Mouse (Mus musculus): ENCODE measurements around the gene Nup107. TPM values are rescaled to one million over a fixed set of nuclear protein-coding genes. Genes with fewer than 3 reads are reported as not detected.

Nup107 gene
- total RNA-seq, 2 experiments from 2014 or later, result 5.8 to 6.6 TPM

GRCm38 (mm10) chr10:117797684-117798083 is 5.2 kb upstream of the Nup107 start:
- no peak for TF ChIP-seq CTCF (IDR thresholded peaks at IDR 0.05)
- no peak for DNase-seq
- intact Hi-C loops (cut with DNase I), result loop anchor here (10.0 kb wide), 1 partner anchor 317 kb away; no protein-coding TSS in a partner anchor
- H3K4me3 ChIP-seq, result no peak overlapping the region
- H3K27ac ChIP-seq, result no peak overlapping the region

DNA sequence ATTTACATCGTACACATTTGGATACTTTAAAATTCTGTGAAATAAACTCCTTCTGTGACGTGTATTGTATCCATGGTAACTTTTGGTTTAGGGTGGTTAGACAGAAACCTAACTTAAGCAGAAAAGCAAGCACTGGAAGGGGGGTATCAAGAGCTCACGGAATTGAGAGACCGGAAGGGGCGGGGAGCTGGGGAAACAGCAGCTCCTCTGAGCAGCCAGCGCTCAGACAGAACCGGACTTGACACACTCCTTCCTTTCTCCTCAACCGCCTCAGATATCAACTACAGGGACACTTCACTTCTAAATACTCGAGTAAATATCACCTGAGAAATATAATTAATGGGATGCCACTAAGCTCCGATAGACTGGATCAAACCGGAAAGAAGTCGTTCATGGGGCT is 4.6 kb upstream of the Nup107 start:
- TF ChIP-seq CTCF (IDR thresholded peaks at IDR 0.05), result no peak
- intact Hi-C loops (cut with DNase I), result loop anchor here (10.0 kb wide), 1 partner anchor 318 kb away; no protein-coding TSS in a partner anchor
- no peak overlapping the region for H3K27ac ChIP-seq

DNA sequence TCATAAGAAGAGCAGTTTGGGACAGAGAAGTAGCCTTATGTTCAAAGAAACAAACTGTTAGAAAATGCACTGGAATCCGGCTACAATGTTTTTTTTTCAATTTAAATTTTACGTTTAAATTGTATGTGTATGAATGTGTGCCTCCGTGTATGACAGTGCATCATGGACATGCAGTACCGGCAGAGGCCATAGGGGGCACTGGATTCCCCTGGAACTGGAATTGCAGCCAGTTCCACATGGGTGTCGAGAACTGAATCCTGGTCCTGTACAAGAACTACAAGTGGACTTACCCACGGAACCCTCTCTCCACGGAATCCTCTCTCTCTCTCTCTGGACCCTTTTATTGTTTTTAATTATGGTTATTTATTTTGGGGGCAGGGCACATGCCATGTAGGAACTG is 3.7 kb upstream of the Nup107 start:
- no peak overlapping the region for H3K4me3 ChIP-seq
- H3K27ac ChIP-seq, result no peak overlapping the region
- peak; percentile 54 for TF ChIP-seq CTCF (IDR thresholded peaks at IDR 0.05)
- no peak for DNase-seq
- intact Hi-C loops (cut with DNase I), result loop anchor here (10.0 kb wide), 1 partner anchor 319 kb away; no protein-coding TSS in a partner anchor

More for the DNA sequence above, 4.6 kb upstream of the Nup107 start:
- no peak for DNase-seq
- no peak overlapping the region for H3K4me3 ChIP-seq

DNA sequence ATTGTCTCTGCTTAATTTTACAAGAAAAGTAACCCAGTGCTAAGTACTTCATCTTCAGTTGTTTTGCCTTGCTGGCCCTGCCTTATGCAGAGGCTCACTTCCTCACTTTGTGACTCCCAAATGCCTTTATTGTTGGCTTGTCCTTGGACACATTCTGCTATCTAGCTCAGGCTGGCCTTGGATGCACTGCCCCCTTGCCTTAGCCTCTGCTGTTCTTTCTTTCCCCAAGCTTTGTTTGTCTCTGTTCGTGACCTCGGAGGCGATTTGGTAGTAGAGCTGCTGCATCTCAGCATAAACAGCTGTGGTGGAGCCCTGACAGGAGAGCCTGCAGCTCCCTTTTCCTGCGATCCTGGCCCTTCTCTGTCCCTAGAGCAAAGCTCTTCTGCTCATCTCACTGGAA is 2.7 kb upstream of the Nup107 start:
- TF ChIP-seq CTCF (IDR thresholded peaks at IDR 0.05), result no peak
- intact Hi-C loops (cut with DNase I), result loop anchor here (10.0 kb wide), 1 partner anchor 320 kb away; no protein-coding TSS in a partner anchor
- no peak for DNase-seq
- Histone ChIP-seq H3K27ac (no peak overlapping the region), H3K4me3 (no peak overlapping the region)

DNA sequence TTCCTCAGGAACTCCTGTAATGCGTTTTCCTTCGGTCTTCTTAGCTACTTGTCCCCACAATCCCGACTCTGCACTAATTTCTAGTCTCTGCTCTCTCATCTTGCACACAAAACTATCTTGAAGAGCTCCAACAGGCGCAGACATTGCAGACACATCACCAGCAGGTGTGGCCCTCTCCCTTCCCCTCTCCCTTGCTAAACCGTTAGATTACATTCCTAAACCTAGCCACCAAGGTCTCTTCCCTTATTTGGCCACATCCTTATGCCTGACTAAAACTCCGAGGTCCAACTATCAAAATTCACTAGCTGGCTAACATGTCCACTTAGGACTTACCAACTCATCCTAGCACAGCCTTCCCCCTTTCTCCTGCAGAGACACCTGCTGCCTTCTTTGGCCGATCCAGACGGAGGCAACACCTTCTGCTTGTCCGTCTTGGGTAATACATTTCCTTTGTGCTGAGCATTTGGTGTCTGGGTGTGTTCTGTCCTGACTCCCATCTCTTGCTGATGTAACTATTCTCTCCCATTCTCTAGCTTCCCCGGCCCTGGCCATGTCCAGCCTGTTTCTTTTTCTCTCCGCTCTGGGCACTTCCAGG is 1.0 kb upstream of the Nup107 start:
- TF ChIP-seq CTCF (IDR thresholded peaks at IDR 0.05), result no peak
- no peak for DNase-seq
- intact Hi-C loops (cut with DNase I), result loop anchor here (2.0 to 10.0 kb wide), 3 partner anchors 46 to 321 kb away; partner anchors contain the start of gene Slc35e3
- H3K4me3 ChIP-seq, result peak overlapping the region; percentile 99
- H3K27ac ChIP-seq, result peak overlapping the region; percentile 87

- no peak for DNase-seq
- no peak for TF ChIP-seq CTCF (IDR thresholded peaks at IDR 0.05)
- intact Hi-C loops (cut with DNase I), result loop anchor here (5.0 to 10.0 kb wide), 2 partner anchors 44 to 324 kb away; partner anchors contain the start of gene Slc35e3
- Histone ChIP-seq H3K4me3 (no peak overlapping the region), H3K27ac (no peak overlapping the region)
Measured at GRCm38 (mm10) chr10:117791171-117791470, 1.4 kb downstream of the Nup107 start.

GRCm38 (mm10) chr10:117790421-117791170 is 1.9 kb downstream of the Nup107 start:
- H3K4me3 ChIP-seq, result no peak overlapping the region
- DNase-seq, result no peak
- H3K27ac ChIP-seq, result no peak overlapping the region
- intact Hi-C loops (cut with DNase I), result loop anchor here (5.0 to 10.0 kb wide), 2 partner anchors 43 to 324 kb away; partner anchors contain the start of gene Slc35e3
- no peak for TF ChIP-seq CTCF (IDR thresholded peaks at IDR 0.05)

DNA sequence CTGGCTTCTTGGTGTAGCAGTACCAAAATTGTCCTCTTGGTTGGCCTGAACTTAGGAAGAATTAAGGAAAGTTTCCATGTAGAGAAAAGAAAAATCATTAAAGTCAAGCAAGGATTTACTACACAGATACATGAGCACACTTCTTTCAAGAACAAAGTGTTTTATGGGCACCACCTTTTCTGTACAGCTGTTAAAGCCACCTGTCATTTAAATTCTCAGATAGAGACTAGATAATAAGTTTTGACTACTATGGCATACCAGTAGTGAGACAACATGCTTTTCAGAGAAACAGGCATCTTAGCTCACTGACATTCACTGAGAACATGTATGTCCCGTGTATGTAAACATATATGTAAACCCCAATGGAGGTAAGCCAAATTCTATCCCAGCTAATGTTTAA is 2.5 kb downstream of the Nup107 start:
- no peak overlapping the region for H3K27ac ChIP-seq
- no peak for TF ChIP-seq CTCF (IDR thresholded peaks at IDR 0.05)
- DNase-seq, result no peak
- intact Hi-C loops (cut with DNase I), result loop anchor here (5.0 to 10.0 kb wide), 2 partner anchors 43 to 325 kb away; partner anchors contain the start of gene Slc35e3
- no peak overlapping the region for H3K4me3 ChIP-seq

GRCm38 (mm10) chr10:117784646-117785045 is 7.9 kb downstream of the Nup107 start:
- no peak for TF ChIP-seq CTCF (IDR thresholded peaks at IDR 0.05)
- intact Hi-C loops (cut with DNase I), result no loop called here
- DNase-seq, result no peak
- Histone ChIP-seq H3K27ac (no peak overlapping the region), H3K4me3 (no peak overlapping the region)

DNA sequence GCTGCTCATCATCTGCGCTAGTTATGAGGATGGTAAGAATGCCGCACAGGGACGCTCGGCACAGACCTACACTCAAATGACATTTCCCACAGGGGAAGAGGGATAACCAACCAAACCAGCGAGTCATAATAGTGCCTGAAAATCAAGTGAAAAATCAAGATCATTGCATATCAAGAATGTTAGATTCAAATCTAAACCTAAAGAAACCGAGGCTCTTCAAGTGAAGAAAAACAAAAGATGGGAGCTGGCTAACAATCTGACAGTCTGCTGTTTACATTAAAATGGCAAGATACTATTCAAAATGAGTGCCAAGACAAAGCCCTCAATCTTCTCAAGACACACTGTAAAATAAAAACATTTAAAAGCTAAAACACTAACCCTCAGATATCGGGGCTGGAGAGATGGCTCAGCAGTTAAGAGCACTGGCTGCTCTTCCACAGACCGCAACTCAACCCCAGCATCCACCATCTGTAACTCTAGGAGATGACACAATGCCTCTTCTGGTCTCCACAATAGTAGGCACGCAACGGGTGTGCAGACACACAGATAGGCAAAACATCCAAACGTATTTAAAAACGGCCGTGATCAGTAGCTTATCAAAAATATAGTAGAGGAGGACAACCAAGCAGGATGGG is 8.6 kb downstream of the Nup107 start:
- no peak for DNase-seq
- Histone ChIP-seq H3K4me3 (no peak overlapping the region), H3K27ac (no peak overlapping the region)
- intact Hi-C loops (cut with DNase I), result no loop called here
- no peak for TF ChIP-seq CTCF (IDR thresholded peaks at IDR 0.05)

- Histone ChIP-seq H3K27ac (no peak overlapping the region), H3K4me3 (no peak overlapping the region)
- intact Hi-C loops (cut with DNase I), result no loop called here
- no peak for DNase-seq
- no peak for TF ChIP-seq CTCF (IDR thresholded peaks at IDR 0.05)
Measured at GRCm38 (mm10) chr10:117782491-117783260, 9.8 kb downstream of the Nup107 start.

DNA sequence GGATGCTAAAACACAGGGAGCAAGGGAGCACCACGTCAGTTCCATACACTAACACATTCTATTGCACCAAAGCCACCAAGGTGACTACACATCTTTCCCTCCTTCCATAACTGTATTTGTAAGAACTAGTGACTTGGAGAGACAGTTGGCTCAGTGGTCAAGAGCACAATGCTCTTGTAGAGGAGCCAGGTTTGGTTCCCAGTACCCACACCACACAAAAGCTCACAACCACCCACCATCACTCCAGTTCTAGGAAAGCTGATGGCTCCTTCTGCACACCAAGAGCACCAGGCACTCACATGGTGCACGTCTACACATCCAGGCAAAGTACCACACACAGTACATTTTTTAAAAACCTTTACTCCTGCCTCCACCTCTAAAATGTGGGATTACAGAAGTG is 10.4 kb downstream of the Nup107 start:
- TF ChIP-seq CTCF (IDR thresholded peaks at IDR 0.05), result no peak
- intact Hi-C loops (cut with DNase I), result no loop called here
- no peak for DNase-seq
- Histone ChIP-seq H3K27ac (no peak overlapping the region), H3K4me3 (no peak overlapping the region)
